Mouse (Mus musculus): ENCODE results near the gene Skap1.

DNA sequence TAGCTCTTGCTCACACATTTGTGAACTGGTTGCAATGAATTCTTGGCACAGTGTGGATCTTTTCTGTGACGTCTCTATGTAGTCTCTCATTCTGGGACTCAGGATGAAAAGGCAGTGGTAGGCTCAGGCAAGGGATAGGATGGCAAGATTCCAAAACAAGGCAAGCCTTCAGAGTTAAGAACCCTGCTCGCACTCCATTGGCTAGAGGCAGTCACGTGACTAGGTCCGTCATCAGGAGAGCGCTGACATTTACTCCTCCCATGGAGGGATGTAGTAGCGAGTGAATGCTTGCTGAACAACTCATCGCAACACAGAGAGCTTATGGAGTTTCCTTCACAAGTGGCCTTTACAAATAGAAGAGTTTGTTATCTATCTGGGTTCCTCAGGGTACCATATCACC is 27.9 kb upstream of the Skap1 start:
- no peak for TF ChIP-seq POLR2A (IDR thresholded peaks at IDR 0.05; ENCODE audit: insufficient read depth, low read depth, low read length)
- no peak for TF ChIP-seq EP300 (IDR thresholded peaks at IDR 0.05; ENCODE audit: insufficient read depth, low read depth, low read length)
